Mouse (Mus musculus): ENCODE measurements around the gene Ngdn.

GRCm38 (mm10) chr14:55002687-55003120, 12.6 kb upstream of the Ngdn start:
- TF ChIP-seq HCFC1 (IDR thresholded peaks at IDR 0.05; ENCODE audit: borderline replicate concordance, insufficient read depth, low read length) (no peak), MAFK (IDR thresholded peaks at IDR 0.05; ENCODE audit: insufficient read depth, low read depth, low read length) (no peak), ZNF384 (IDR thresholded peaks at IDR 0.05; ENCODE audit: low read depth, low read length) (no peak), CHD2 (IDR thresholded peaks at IDR 0.05; ENCODE audit: low read depth, low read length) (no peak)
